Mouse (Mus musculus) midbrain, embryonic 14.5 days (tissue): ENCODE measurements at regions not wholly inside any gene's neighbourhood (a gene's known extent, or its start where the extent isn't known, plus 50 kb on each side); places are given as distances from the start of the nearest gene placed in this dataset.
"Not testable (repeated sequence)": the region's sequence is repeated elsewhere in the genome, so short reads cannot be mapped to it uniquely, and the experiment has no call there.

ENCODE experiments used
- ATAC-seq: fragments of 200-750 bp; cut with Nextera tagmentation; 2 replicates; pipeline ENCODE4 v1.8.0; 2017; ENCODE audit warnings: moderate number of reproducible peaks, moderate library complexity; ENCODE audit not compliant: low FRiP score, low TSS enrichment
- DNase-seq: peaks from one replicate; pipeline ENCODE4 v3.0.0-alpha.2; 2015
- H3K27ac ChIP-seq: fragments of 300-500 bp; sonication (generic); replicated peaks from 2 replicates; pipeline ENCODE4 v1.5.1; 2014; ENCODE audit warnings: mild to moderate bottlenecking, low read depth, low read length, moderate library complexity
- H3K27me3 ChIP-seq: fragments of 300-500 bp; sonication (generic); 2 replicates; pipeline ENCODE4 v1.6.1; 2014; ENCODE audit warnings: low read length, control low read depth, mixed read lengths; ENCODE audit not compliant: control insufficient read depth, insufficient read depth
- H3K36me3 ChIP-seq: fragments of 300-500 bp; sonication (generic); 2 replicates; pipeline ENCODE4 v1.6.1; 2014; ENCODE audit warnings: low read length, control low read depth; ENCODE audit not compliant: control insufficient read depth, insufficient read depth
- H3K4me1 ChIP-seq: fragments of 300-500 bp; sonication (generic); 2 replicates; pipeline ENCODE4 v1.6.1; 2014; ENCODE audit warnings: mild to moderate bottlenecking, antibody characterized with exemption, low read length, control low read depth; ENCODE audit not compliant: control insufficient read depth, insufficient read depth
- H3K4me2 ChIP-seq: fragments of 300-500 bp; sonication (generic); 2 replicates; pipeline ENCODE4 v1.6.1; 2014; ENCODE audit warnings: mild to moderate bottlenecking, low read length, moderate library complexity
- H3K4me3 ChIP-seq: fragments of 300-500 bp; sonication (generic); replicated peaks from 2 replicates; pipeline ENCODE4 v1.5.1; 2014; ENCODE audit warnings: low read depth, low read length
- H3K9ac ChIP-seq: fragments of 300-500 bp; sonication (generic); replicated peaks from 2 replicates; pipeline ENCODE4 v1.6.1; 2014; ENCODE audit warnings: mild to moderate bottlenecking, low read length, moderate library complexity
- H3K9me3 ChIP-seq: fragments of 300-500 bp; sonication (generic); 2 replicates; pipeline ENCODE4 v1.6.1; 2016; ENCODE audit warnings: low read length, control low read depth, mixed read lengths; ENCODE audit not compliant: control insufficient read depth
- WGBS: fragments of 180-500 bp; shearing (Covaris S2); extraction: QIAGEN DNeasy Blood & Tissue Kit; methylation state at CpG from one replicate; pipeline ENCODE4 v1.1.7; 2014; 5-methylcytosine and 5-hydroxymethylcytosine counted together

DNA sequence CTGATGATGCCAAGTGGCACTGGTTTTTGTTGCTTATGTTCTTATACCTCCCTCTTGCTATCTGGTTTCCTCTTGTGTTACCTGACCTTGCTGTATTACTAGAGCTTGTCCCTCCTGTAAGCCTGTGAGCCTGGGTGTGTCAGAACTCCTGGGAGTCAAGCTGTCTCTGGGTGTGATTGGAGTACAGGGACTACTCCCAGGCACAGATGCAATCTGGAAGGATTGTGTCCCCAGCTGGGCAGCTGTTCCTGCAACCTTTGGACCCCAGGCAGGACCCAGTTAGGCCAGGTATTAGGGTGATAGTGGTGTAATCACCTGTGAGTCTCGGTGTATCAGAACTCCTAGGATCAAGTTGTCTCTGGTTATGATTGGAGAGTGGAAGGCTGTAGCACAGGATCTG lies 97.4 kb upstream of the Dock11 start:
- Histone ChIP-seq H3K9me3 (no peaks in the 10 kb centered on the region), H3K4me1 (no peaks in the 10 kb centered on the region), H3K4me2 (no peak overlapping the region), H3K9ac (no peak overlapping the region), H3K27ac (no peak overlapping the region), H3K36me3 (no peaks in the 10 kb centered on the region), H3K27me3 (no peaks in the 10 kb centered on the region), H3K4me3 (no peak overlapping the region)
- no peak for DNase-seq
- 70% methylated on average over 1 of the region's 1 CpGs for WGBS
- ATAC-seq = no peak

DNA sequence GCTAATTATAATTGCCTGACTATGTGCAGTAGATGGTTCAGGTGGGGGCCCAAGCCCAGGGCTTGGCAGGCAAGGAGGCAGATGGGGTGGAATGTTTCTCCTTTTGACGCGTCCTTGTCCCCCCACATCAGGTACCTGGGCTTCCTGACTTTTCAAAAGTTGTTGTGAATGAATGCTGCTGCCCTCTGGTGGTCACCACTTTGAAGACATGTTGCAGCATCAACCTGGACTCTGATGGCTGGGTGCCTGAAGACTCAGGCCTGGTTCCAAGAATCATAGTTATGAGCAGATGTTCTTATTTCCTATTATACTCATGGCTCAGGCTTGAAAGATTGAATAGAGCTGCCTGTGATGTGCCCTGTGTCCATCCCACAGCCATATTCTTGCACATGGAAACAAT lies 75.4 kb upstream of the Dock11 start:
- Histone ChIP-seq H3K4me1 (no peaks in the 10 kb centered on the region), H3K27ac (no peak overlapping the region), H3K9ac (no peak overlapping the region), H3K4me2 (no peak overlapping the region), H3K36me3 (no peaks in the 10 kb centered on the region), H3K9me3 (no peaks in the 10 kb centered on the region), H3K4me3 (no peak overlapping the region), H3K27me3 (no peaks in the 10 kb centered on the region)
- DNase-seq (peak; percentile 2), ATAC-seq (no peak)
- 49% methylated on average over 2 of the region's 2 CpGs for WGBS

- not testable (repeated sequence) for H3K9ac ChIP-seq, H3K27me3 ChIP-seq, H3K4me3 ChIP-seq, H3K4me1 ChIP-seq, H3K9me3 ChIP-seq, H3K36me3 ChIP-seq, H3K27ac ChIP-seq, H3K4me2 ChIP-seq
- 12% methylated on average over 2 of the region's 2 CpGs for WGBS
- DNase-seq = peak; percentile 58
- ATAC-seq = peak; percentile 24; the same call in 1 of the 2 replicates
Measured at GRCm38 (mm10) chrX:35834411-35834810, 54.2 kb upstream of the Dock11 start.

DNA sequence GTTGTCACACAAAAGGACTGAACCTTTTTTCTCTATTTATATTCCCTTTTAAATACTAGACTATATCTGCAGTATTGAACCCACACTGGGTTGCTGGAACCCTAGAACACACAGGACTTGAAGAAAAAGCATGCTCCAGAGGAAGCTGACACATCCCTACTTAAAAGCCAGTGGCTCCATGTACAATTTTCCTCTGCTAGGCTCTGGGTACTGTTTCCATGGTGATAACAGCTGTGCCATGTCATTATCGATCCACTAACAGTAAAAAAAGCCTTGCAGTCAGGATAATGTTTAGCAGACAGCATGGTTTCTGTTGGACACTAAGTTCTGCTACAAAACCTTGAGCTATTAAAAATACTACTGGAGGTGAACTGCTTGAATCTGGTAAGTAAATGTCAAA lies 50.6 kb upstream of the Dock11 start:
- no peaks in the 10 kb centered on the region for H3K36me3 ChIP-seq
- no peaks in the 10 kb centered on the region for H3K4me1 ChIP-seq
- H3K27me3 ChIP-seq = no peaks in the 10 kb centered on the region
- H3K4me2 ChIP-seq = no peak overlapping the region
- H3K9ac ChIP-seq = no peak overlapping the region
- no peak overlapping the region for H3K27ac ChIP-seq
- H3K9me3 ChIP-seq = no peaks in the 10 kb centered on the region
- no peak overlapping the region for H3K4me3 ChIP-seq
- ATAC-seq (no peak), DNase-seq (peak; percentile 22)
- WGBS = 38% methylated on average over 1 of the region's 1 CpGs
